Mouse (Mus musculus) G1E (cell line): ENCODE measurements at regions not wholly inside any gene's neighbourhood (a gene's known extent, or its start where the extent isn't known, plus 50 kb on each side); places are given as distances from the start of the nearest gene placed in this dataset.

Experiments used
- ATAC-seq: 2 replicates; pipeline ENCODE4 v1.8.0; 2016; ENCODE audit warnings: mild to moderate bottlenecking; ENCODE audit not compliant: insufficient number of reproducible peaks, poor library complexity, low FRiP score, severe bottlenecking; ENCODE audit errors: extremely low read depth
- DNase-seq: peaks from one replicate; pipeline ENCODE4 v3.0.0; 2012; ENCODE audit warnings: low spot score
- H3K27me3 ChIP-seq: 2 replicates; pipeline ENCODE4 v1.6.1; 2012; ENCODE audit warnings: mild to moderate bottlenecking, low read length, inconsistent platforms; ENCODE audit not compliant: insufficient read depth
- H3K36me3 ChIP-seq: replicated peaks from 2 replicates; pipeline ENCODE3; 2012; ENCODE audit warnings: mild to moderate bottlenecking, inconsistent platforms
- H3K4me1 ChIP-seq: 2 replicates; pipeline ENCODE4 v1.6.1; 2012; ENCODE audit warnings: low read depth, low read length, inconsistent platforms, mixed read lengths; ENCODE audit not compliant: insufficient read depth
- H3K4me3 ChIP-seq: 2 replicates; pipeline ENCODE4 v1.5.1; 2012; ENCODE audit warnings: low read depth, mild to moderate bottlenecking, inconsistent platforms, low read length, moderate library complexity, mixed read lengths
- H3K9me3 ChIP-seq: replicated peaks from 2 replicates; pipeline ENCODE4 v1.6.1; 2012; ENCODE audit warnings: inconsistent platforms
- CTCF ChIP-seq: IDR thresholded peaks from 2 replicates; pipeline ENCODE4 v1.5.1; 2012; ENCODE audit warnings: low read depth, low read length, inconsistent platforms, mixed read lengths
- GATA1 ChIP-seq: IDR thresholded peaks from 2 replicates; pipeline ENCODE4 v1.6.1; 2012; ENCODE audit warnings: borderline replicate concordance, low read length, inconsistent platforms, mixed read lengths
- GATA2 ChIP-seq: IDR thresholded peaks from 2 replicates; pipeline ENCODE4 v1.6.1; 2012; ENCODE audit warnings: low read depth, low read length, inconsistent platforms, borderline replicate concordance
- POLR2AphosphoS5 ChIP-seq: IDR thresholded peaks from 2 replicates; pipeline ENCODE4 v1.6.1; 2012; ENCODE audit warnings: low read depth, low read length, inconsistent platforms; ENCODE audit not compliant: insufficient replicate concordance
- TAL1 ChIP-seq: conservative IDR thresholded peaks from 2 replicates; pipeline ENCODE4 v1.6.1; 2012; ENCODE audit warnings: low read depth, low read length, inconsistent platforms, mixed read lengths

DNA sequence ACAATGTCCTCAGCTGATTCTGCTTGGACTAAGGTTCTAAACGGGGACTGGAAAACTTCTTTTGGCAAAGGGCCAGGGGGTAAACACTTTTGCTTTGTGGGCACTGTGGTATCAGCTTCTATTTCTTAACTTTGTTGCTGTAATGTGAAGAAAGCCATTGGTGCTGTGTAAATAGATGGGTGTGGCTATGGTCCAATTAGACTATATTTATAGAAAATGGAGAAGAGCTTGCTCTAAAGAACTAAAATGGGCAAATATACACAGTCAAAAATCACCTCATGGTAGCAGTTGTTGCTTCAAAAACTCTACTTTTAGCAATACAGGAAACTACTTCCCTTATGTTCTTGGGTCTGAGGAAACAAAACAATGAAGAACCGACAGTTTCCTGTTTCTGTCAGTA is 84.1 kb downstream of the Tnfaip3 start:
- no peaks in the 10 kb centered on the region for H3K36me3 ChIP-seq
- no peak for TF ChIP-seq CTCF
- TF ChIP-seq GATA1: no peak
- TF ChIP-seq POLR2AphosphoS5: no peak
- TF ChIP-seq TAL1: no peak
- no peak for TF ChIP-seq GATA2
- ATAC-seq (no peak), DNase-seq (no peak)
- no peak overlapping the region for H3K4me3 ChIP-seq
- no peaks in the 10 kb centered on the region for H3K9me3 ChIP-seq
- peaks cover 4% of the 10 kb centered on the region; the same call in 1 of the 2 replicates for H3K4me1 ChIP-seq
- no peaks in the 10 kb centered on the region for H3K27me3 ChIP-seq

DNA sequence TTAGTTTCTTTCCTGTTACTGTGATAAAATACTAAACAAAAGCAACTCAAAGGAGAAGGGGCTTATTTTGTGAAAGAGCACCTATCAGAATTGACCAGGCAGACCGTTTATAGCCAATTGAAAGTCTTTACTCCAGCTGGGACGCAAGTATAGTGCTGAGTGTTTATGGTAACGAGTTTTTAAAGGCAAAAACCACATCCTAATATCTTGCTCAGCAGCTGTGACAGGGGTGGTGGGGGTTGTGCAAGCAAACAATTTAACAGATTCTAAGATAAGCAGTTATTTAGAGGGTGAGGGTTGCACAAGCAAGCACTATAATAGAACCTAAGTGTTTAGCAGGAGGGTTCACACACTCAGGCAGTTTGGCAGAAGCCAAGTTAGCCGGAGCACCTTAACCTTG is 74.0 kb downstream of the Tnfaip3 start:
- ATAC-seq (peak; percentile 70), DNase-seq (no peak)
- no peaks in the 10 kb centered on the region for H3K27me3 ChIP-seq
- TF ChIP-seq GATA1: no peak
- TF ChIP-seq TAL1: peak; percentile 48
- TF ChIP-seq CTCF: no peak
- TF ChIP-seq POLR2AphosphoS5: no peak
- no peaks in the 10 kb centered on the region for H3K36me3 ChIP-seq
- H3K4me1 ChIP-seq: peaks cover 9% of the 10 kb centered on the region
- no peak overlapping the region for H3K4me3 ChIP-seq
- no peaks in the 10 kb centered on the region for H3K9me3 ChIP-seq

DNA sequence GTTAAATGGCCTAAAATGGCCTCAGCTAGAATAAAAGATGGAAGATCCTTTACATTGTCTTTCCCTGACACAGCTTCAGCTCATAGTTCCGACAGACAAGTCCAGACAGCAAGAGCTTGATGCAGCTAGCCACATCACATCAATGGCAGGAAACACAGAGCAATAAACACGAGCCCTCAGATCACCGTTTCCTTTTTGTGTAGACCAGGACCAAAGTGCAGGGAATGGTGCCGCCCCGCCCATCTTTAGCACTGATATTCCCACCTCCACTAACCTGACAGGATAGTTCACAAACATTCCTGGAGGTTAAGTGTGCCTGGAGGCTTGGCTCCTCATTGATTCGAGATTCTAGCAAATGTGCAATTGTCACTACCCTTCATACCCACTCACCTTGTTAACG is 73.5 kb downstream of the Tnfaip3 start:
- peaks cover 9% of the 10 kb centered on the region for H3K4me1 ChIP-seq
- no peak overlapping the region for H3K4me3 ChIP-seq
- H3K36me3 ChIP-seq: no peaks in the 10 kb centered on the region
- DNase-seq (no peak), ATAC-seq (no peak)
- no peaks in the 10 kb centered on the region for H3K9me3 ChIP-seq
- no peak for TF ChIP-seq POLR2AphosphoS5
- no peaks in the 10 kb centered on the region for H3K27me3 ChIP-seq

DNA sequence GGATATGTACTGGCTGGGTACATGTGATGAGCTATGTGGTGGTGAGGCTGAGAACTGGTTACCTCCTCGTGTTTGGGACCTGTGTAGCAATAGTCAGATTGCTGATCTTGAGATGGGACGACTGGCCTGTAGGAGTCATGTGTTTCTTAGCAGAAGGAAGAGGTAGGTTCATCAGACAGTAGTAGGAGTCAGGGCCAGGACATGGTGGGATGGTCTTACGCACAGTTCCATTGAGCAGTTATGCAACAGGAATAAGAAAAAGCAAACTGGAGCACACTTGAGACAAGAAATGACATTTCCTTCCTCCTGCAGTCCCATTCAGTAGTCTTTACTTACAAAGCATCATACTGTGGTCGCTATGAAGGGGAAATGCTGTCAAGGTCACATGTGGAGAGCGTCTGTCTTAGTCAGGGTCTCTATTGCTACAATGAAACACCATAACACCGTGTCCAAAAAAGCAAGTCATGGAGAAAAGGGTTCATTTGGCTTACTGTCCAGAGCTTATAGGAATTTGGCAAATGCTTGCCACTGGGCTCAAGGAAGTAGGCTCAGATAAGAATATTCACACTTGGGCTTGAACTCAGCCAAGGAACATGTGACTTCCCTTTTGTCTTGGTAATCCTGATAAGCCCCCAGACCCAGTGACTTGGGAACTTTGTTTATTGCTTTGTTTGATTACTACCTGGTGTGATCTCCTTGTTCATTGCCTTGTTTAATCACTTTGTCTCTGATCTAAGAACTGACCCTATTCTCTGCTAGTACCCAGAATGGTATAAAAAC is 72.0 kb downstream of the Tnfaip3 start:
- no peak overlapping the region for H3K4me3 ChIP-seq
- H3K27me3 ChIP-seq: no peaks in the 10 kb centered on the region
- no peaks in the 10 kb centered on the region for H3K9me3 ChIP-seq
- H3K4me1 ChIP-seq: peaks cover 9% of the 10 kb centered on the region
- TF ChIP-seq GATA2 (no peak), TAL1 (no peak), POLR2AphosphoS5 (no peak), CTCF (no peak), GATA1 (no peak)
- no peak for ATAC-seq
- no peaks in the 10 kb centered on the region for H3K36me3 ChIP-seq
- DNase-seq: no peak

DNA sequence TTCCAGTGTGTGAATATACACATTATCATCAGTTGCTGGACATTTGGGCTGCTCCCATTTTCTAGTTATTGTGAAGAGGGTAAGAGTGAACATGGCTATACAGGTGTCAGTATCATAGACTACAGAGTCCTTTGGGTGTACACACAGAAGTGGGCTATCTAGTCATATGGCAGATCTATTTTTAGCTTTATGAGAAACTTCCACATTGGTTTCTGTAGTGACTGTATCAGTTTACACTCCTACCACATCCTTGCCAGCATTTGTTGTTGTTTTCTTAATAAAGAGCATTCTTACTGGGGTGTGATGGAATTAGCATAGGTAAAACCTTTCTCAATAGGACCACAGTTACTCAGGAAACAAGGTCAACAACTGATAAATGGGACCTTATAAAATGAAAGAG is 68.7 kb downstream of the Tnfaip3 start:
- no peak for DNase-seq
- Histone ChIP-seq H3K36me3 (no peaks in the 10 kb centered on the region), H3K27me3 (peaks cover 3% of the 10 kb centered on the region; the same call in 1 of the 2 replicates), H3K4me1 (peaks cover 7% of the 10 kb centered on the region), H3K9me3 (no peaks in the 10 kb centered on the region), H3K4me3 (no peak overlapping the region)
- ATAC-seq: no peak
- no peak for TF ChIP-seq GATA1
- TF ChIP-seq POLR2AphosphoS5: no peak
- no peak for TF ChIP-seq CTCF
